Mouse (Mus musculus) large intestine, adult 2 months (tissue): Measurements from ENCODE around the gene Ribc2. TPM values are rescaled to one million over a fixed set of nuclear protein-coding genes. Genes with fewer than 3 reads are reported as not detected.

Experiments
- DNase-seq: peaks from one replicate; pipeline ENCODE4 v3.0.0-alpha.2; 2012; ENCODE audit warnings: low read depth, low spot score
- WGBS: fragments of 180-500 bp; shearing (Covaris S2); methylation state at CpG from one replicate; pipeline ENCODE4 v1.1.7; 2018; 5-methylcytosine and 5-hydroxymethylcytosine counted together
- polyA plus RNA-seq: library from polyadenylated mRNA; depleted of rRNA; stranded (reverse); fragments of >200 nt; gene quantifications from 2 replicates; pipeline ENCODE4 v1.2.3, GENCODE M21; 2012; rRNA removed

Ribc2 gene
- not detected in 2 replicates for polyA plus RNA-seq

DNA sequence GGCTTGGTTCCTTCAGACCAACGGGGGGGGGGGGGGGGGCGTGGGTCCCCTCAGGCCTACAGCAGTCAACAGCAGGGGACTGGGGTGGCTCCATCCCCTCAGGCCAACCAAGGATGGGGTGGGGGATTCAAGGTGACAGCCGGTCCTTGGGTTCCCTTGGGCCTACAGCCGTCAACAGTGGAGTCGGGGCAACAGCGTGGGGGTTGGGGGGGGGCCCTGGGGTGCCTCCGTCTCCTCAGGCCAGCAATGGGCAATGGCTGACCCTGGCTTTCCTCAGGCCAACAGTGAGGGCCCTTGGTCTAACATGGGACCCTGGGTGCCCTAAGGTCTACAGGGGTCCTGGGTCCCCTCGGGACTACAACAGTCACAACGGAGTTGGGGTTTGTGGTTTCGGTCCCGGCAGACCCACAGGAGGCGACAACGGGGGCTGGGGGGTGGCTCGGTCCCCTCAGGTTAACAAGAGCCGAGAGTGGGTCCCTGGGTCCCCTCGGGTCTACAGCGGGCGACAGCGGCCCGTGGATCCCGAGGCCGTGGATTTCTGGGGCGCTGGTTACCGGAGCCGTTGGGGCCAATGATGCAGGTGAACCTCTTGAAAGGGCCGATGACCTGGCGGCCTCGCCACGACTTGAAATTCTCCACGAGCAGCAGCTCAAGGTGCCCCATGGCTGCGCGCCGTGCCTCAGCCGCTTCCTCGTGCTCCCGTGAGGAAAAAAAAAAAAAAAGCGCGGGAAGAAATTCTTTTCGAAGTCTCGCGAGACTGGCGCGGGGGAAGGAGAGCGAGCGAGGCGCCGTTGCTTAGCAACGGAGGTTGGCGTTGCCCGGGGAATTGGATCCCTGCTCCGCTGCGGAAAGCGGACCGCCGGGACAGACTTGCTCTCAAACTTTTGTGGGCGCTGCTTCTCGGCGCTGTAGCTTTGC lies at the start of gene Ribc2, which contains the start of gene Smc1b:
TSS of gene Ribc2 (plus strand) at position 804 of the 918 bp plus-strand sequence.
TSS of gene Smc1b (minus strand) at position 690 of the 918 bp plus-strand sequence.
- DNase-seq = no peak
- 36% methylated on average over 58 of the region's 58 CpGs for WGBS

DNA sequence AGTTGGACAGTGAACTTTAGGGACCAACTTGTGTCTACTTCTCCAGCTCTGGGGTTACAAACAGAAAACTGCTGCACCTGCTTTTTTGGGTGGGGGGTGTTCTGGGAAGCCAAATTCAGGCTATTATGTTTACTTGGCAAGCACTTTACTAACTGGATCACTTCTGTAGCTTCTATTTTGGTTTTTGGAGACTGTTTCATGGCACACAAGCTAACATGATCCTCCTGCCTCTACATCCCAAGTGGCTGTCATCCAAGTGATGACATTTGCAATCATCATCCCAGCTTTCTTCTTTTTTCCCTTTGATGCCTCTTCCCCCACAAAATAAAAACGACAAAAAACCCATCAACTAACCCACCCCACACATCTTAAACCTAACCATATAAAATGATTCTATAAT lies 46.2 kb upstream of the Ribc2 start:
- no peak for DNase-seq
- 51% methylated on average over 1 of the region's 1 CpGs for WGBS

DNA sequence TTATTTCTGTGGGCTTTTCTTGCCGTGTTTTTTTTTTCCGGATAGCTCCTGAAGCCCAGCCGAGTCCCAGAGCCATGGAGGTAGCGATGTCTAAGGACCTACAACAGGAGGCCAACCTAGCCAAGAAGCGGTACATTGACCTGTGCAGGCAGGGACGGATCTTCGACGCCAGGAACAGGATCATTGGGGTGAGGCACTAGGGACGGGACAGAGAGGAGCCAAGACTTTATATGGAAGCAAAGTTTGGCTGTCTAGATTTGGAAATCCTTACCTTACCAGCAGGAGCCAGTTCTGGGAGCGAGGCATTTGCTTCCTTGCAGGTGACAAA lies 279 bp downstream of the Ribc2 start:
- no peak for DNase-seq
- 24% methylated on average over 10 of the region's 10 CpGs for WGBS

DNA sequence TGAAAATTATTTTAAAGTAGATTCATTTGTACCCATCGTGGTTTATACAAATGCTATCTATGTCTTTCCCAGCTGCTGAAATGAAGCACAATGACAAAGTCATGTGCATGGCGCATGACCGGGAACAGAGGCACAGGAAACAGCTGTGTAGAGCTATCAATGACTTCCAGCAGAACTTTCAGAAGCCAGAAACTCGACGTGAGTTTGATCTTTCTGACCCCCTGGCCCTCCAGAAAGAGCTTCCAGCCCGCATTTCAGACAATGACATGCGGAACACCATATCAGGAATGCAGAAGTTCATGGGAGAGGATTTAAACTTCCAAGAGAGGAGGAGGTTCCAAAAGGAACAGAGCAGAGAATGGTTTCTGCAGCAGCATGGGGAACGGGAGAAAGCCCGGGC lies 3.3 kb downstream of the Ribc2 start:
- WGBS = 47% methylated on average over 9 of the region's 9 CpGs

GRCm38 (mm10) chr15:85141290-85141689 lies 9.4 kb downstream of the Ribc2 start:
- WGBS = 84% methylated on average over 10 of the region's 10 CpGs
- no peak for DNase-seq

More for the DNA sequence above, 3.3 kb downstream of the Ribc2 start:
- no peak for DNase-seq

DNA sequence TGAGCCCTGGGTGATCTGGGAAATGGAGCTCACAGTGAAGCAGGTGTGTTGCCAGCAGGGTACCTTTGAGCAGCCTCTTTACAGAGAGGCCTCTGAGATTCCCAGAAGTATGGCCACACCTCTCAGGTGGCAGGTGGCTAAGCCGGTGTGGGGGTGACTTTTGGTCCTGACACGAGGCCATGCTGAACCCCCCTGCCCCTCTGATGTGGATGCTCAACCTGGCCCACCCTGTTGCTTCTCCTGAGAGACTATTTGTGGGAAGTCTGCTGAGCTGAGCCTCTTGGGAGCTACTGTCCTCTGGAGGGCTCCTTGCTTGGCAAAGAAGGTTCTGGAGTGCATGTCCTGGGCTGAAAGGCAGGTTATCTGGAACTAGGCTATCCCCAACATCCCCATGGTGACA lies 10.6 kb downstream of the Ribc2 start:
- WGBS = 43% methylated on average over 2 of the region's 2 CpGs
- no peak for DNase-seq

- DNase-seq = no peak
- WGBS = 91% methylated on average over 11 of the region's 11 CpGs
Observed at GRCm38 (mm10) chr15:85143161-85143560, 11.3 kb downstream of the Ribc2 start.

GRCm38 (mm10) chr15:85143747-85144146 lies 11.9 kb downstream of the Ribc2 start:
- no peak for DNase-seq
- 93% methylated on average over 1 of the region's 1 CpGs for WGBS

- 86% methylated on average over 5 of the region's 5 CpGs for WGBS
- no peak for DNase-seq
Observed at GRCm38 (mm10) chr15:85144249-85144648, 12.4 kb downstream of the Ribc2 start.

DNA sequence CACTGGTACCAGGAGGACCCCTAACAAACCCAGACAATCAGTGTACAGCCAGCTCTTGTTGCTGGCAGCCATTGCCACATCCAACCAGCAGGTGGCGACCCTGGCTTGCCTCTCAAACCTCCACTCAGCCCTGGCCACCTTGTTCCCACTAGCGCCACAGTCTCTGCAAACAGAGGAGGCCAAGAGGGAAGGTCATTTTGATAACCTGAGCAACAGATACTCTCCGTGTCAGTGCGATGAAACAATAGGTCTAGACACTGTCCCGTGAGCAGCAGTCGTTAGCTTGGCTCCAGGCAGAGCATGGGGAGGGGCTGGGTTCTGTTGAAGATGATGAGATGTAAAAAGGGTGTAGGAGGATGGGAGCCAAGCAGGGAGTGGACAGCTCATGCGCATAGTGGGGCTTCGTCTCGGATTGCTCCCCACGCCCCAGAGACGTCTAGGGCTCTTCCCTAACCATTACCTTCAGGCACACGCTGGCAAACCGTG lies 19.6 kb downstream of the Ribc2 start:
- WGBS = 28% methylated on average over 13 of the region's 13 CpGs
- peak; percentile 11 for DNase-seq

GRCm38 (mm10) chr15:85152577-85152976 lies 20.7 kb downstream of the Ribc2 start:
- DNase-seq = no peak
- 64% methylated on average over 3 of the region's 3 CpGs for WGBS

- no peak for DNase-seq
- WGBS = 42% methylated on average over 3 of the region's 3 CpGs
Observed at GRCm38 (mm10) chr15:85154091-85154490, 22.2 kb downstream of the Ribc2 start.

DNA sequence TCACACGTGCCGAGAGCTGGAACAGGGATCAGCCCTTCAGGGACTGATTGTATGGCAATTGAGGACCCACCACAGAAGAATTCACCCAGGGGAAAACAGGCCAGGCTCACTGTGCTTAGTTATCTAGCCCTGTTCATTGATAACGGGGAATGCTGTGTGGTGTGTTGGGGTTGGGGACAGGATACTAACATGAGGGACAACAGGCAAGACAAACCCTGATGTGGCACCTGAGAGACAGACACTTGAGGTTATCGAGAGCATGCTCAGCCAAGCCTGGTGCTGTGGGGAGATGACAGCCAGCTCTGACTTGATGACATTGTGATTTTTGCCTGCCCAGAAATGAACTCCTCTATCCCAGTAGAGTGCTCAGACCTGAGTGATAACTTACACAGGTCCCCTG lies 24.3 kb downstream of the Ribc2 start:
- WGBS = 62% methylated on average over 4 of the region's 4 CpGs
- DNase-seq = no peak

GRCm38 (mm10) chr15:85161416-85161815 lies 29.5 kb downstream of the Ribc2 start:
- peak; percentile 18 for DNase-seq

- no peak for DNase-seq
- WGBS = 51% methylated on average over 21 of the region's 21 CpGs
Observed at GRCm38 (mm10) chr15:85162693-85163663, 31.1 kb downstream of the Ribc2 start.

DNA sequence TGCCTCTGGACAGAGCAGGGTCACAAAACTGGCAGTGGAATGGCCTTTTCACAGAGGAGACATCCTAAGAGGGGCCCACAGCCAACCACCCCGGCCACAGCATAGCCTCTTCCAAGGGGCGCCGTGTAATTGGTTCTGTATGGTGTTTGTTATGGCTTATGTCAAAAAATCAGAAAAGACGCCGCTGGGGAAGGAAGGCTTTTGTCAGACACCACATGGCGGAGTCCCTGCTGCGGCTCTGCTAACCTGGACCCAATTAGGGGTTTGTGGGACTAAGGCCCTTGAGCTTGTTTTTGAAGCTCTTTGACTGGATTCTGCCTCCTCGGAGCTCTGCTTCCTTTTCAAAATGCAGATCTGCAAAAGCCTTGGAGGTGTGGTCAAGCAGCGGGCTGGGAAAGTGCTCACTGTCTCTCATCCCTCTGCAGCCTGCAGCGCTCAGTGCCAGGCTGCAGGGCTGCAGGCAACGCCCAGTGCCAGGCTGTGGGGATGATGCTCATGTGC lies 34.6 kb downstream of the Ribc2 start:
- 61% methylated on average over 11 of the region's 11 CpGs for WGBS
- no peak for DNase-seq

DNA sequence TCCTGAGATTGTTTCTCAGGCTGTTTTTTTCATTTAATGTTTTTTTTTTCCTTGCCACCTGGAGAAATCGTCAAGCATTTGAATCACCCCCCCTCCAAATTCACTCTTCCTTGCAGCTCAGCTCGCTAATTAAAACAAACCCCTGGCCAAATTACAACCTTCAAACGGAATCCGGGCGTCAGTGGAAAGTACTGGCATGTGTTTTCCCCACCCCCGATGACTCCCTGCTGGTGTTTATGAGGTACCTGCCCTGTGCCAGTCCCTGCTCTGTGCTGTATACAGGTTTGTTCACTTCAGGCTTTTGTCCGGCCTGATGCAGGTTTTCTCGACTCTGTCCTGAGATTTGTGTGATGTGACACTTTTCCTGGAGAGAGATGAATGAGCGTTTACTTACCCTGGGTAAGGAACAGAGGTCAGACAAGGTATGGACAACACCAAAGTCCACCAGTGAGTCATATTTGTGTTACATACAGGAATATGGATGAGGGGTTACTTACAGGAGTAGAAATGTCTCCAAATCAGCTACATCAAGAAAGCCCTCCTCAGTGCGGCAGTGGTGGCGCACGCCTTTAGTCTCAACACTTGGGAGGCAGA lies 35.3 kb downstream of the Ribc2 start:
- no peak for DNase-seq
- 51% methylated on average over 12 of the region's 12 CpGs for WGBS

DNA sequence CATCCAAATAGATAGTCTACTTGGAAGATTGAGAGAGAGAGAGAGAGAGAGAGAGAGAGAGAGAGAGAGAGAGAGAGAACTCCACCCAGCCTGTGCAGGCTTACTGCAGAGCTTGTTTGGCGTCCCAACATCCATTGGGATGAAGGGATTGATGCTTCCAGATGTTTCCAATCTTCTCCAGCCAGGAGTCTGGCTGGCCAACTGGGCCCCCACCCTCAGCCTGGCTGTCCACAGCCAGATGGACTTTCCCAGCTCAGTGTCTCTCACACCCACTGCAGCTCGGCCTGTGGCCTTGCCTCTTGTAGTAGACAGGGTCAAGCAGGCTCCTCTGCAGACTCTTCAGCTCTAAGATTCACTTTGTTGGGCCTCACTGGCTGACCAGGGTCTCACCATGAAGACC lies 40.2 kb downstream of the Ribc2 start:
- no peak for DNase-seq
- 74% methylated on average over 2 of the region's 2 CpGs for WGBS

DNA sequence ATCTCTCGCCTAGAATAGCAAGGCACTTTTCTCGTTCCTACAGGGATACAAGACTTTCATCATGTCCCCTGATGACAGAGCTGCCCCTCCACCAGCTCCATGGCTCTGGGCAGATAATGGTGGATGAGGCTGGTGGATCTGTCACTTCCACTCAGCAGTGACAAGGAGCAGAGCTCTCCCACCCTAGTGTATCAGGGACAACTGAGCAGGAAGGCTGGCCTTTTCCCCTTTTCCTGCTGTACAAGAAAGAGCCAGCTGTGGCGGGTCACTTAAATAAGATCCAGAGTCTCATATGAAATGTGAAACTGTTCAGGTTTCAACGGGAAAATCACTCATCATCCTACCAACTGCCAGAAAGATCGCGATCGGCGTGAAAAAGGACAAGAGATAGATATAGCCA lies 41.5 kb downstream of the Ribc2 start:
- DNase-seq = no peak

GRCm38 (mm10) chr15:85174060-85174459 lies 42.2 kb downstream of the Ribc2 start:
- DNase-seq = no peak
- 76% methylated on average over 10 of the region's 10 CpGs for WGBS

More for the DNA sequence above, 41.5 kb downstream of the Ribc2 start:
- 69% methylated on average over 8 of the region's 8 CpGs for WGBS
